Mouse (Mus musculus) hematopoietic stem cell, adult 5-6 weeks (primary cell): Measurements from ENCODE around the gene Rnf151. TPM values are rescaled to one million over a fixed set of nuclear protein-coding genes. Genes with fewer than 3 reads are reported as not detected.

Source experiments
- ATAC-seq, 2 experiments: fragments of 125-278 bp in 1 of 2; replicated peaks in 1 of 2; 2 replicates each; pipeline ENCODE4 v1.8.0; 2016 to 2017; ENCODE audit warnings: inconsistent platforms in 2 of 2, mild to moderate bottlenecking in 2 of 2, moderate number of reproducible peaks in 2 of 2, low read depth in 1 of 2, moderate TSS enrichment in 1 of 2; ENCODE audit not compliant: low FRiP score in 2 of 2, poor library complexity in 2 of 2, severe bottlenecking in 2 of 2, insufficient read depth in 1 of 2, low TSS enrichment in 1 of 2
- total RNA-seq: library from RNA; stranded (forward); fragments of 172-1452, 232-1000 nt; gene quantifications from 2 replicates; pipeline ENCODE4 v1.2.3, GENCODE M21; 2017

Rnf151 gene
- total RNA-seq = not detected in 2 replicates

- ATAC-seq = no peak
These were observed at the start of gene Rnf151, which contains the start of gene Rps2 for GRCm38 (mm10) chr17:24717943-24718342. Gene Rnf151 (minus strand): TSS chr17:24718063. Gene Rps2 (plus strand): TSS chr17:24718116.

DNA sequence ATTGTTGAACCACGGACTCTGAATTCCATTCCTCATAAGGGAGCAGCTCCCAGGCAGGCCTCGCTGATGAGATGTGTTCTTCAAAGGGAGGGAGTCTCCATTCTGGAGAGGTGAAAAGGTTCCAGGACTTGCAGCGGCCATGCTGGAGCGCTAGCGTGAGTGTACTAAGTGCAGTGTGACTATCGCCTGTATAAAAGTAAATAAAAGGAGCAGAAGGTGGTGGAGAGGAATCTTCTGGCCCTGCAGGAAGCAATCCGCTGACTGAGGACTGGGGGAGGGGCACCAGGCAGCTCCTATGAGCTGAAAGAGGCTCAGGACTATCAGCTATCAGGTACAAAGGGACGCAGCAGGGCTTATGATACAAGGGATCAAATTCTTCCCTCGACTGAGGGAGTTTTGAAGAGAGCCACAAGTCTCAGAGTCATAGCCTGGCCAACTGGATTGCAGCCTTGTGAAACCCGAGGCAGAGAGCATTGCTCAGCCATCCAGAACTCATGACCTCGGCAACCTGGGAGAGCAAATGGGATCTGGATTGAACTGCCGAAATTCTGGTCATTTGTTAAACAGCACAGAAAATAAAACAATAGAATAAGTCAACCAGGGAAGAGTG lies 48.5 kb upstream of the Rnf151 start:
- ATAC-seq = no peak

DNA sequence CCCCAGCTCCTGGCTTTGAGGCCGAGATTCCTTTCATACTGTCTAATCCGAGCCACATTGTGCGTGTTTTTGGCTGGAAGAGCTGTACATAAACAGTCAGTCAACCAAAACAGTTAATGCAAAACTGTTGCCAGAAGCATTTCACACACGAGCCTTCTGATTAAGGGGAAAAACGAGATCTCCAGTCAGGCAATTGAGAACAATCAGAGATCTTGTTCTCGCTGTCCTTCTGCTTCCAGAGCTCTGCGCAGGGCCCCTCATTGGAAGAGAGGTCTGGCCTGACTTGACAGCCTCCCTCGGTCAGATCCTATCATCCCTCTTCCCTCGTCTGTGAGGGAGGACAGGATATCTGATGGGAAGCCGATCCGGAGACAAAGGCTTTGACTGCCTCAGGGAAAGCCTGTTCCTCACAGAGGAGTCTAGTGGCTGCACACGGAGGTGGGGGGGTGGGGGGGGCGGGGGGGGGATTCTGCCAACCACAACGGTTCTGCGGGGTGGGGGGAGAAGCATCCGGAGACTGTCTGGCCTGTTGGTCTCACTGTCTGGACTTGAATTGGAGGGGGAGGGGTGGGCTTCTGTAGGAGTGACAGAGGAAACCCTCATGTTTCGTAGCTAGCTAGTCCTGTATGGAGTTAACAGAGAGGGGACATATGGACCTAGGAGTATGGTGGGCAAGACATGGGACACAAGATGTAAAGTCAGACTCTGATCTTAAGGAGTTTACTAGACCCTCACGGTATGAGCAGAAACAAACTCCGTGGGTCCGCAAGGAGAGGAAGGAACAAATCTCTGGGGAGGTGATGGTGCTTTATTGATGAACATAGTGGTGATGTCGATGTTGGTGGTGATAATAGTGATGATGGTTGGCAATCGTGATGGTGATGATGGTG lies 47.4 kb upstream of the Rnf151 start:
- ATAC-seq = no peak

DNA sequence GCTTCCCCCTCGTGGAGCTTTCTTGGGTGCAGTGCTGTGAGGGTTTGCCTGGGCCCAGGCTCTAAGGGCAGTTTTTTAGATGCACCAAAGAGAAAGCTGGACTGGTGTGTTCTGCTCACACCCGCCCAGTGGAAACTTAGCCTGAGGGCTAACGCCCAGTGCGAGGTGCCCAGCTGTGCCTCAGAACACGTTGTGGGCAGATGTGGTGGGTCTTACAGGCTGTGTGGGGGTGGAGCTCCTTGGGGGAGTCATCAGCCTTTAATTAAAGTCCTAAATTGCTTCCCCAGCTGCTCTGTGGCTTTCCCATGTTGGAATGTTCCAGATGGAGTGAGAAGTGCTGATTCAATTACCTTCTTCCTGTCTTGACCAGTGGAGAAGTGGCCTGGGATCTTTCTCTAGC lies 43.3 kb upstream of the Rnf151 start:
- no peak for ATAC-seq

DNA sequence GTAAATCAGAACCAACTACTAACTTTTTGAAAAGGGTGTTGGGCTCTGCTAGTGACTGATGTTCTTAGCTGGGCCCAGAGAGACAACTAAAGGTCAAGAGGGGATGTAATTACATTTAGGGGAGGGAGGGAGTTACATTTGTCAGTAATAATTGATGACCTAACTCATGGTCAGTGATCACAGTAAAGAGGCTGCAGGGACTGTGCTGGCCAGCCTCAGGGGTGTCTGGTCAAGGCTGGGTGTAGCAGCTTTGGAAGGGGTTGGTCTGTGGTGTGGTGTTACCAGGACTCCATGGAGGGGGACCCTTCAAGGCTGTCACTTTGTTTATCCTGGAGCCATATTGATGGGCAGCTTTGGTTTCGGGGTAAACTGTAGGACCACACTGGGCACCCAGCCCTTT lies 39.5 kb upstream of the Rnf151 start:
- no peak for ATAC-seq

DNA sequence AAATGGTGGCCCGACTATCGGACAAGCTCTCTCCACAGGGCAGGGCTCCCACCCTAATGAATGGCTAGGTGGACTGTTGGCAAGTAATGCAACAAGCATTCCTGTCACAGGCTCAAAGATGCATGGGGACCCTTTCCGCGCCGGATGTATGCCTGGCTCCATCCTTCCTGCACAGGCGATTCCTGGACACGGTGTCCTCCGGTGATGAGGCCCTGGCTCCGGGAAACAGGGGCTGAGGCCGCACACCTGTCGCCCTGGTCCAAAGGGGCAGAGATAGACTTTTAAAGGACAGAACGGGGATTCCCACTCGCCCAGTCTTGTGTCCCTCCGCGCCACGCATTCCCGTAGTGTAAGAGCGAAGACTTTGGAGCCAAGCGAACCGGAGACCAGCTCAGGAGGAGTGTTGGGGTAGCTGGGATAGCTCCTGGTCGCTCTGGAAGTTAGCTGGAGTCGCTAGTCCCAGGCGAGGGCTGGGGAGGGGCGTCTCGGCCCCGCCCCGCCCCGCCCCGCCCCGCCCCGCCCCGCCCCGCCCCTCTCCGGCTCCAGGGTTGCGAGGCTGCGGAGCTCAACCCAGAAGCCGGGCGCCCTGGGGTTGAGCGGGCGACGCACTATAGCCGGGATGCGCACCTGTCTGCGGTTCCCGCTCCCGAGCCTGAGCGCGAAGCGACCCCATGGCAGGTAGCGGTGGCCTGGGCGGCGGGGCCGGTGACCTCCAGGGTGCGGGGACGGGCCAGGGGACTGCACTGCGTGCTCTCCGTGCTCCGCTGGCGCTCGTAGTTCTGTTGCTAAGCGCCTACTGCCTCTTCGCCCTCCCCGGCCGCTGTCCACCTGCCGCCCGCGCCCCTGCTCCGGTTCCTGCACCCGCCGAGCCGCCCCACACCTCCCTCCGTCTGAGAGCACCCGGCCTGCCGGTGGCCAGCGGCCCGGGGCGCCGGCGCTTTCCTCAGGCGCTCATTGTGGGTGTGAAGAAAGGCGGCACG lies 34.8 kb upstream of the Rnf151 start, which contains the start of gene Hs3st6:
Gene Hs3st6 (plus strand): TSS at position 574 of the 980 bp plus-strand sequence.
- peak in 1 of 2 experiments; percentile 29; a peak in 2 of 4 replicates for ATAC-seq

GRCm38 (mm10) chr17:24751528-24751927 lies 33.7 kb upstream of the Rnf151 start:
- no peak for ATAC-seq

DNA sequence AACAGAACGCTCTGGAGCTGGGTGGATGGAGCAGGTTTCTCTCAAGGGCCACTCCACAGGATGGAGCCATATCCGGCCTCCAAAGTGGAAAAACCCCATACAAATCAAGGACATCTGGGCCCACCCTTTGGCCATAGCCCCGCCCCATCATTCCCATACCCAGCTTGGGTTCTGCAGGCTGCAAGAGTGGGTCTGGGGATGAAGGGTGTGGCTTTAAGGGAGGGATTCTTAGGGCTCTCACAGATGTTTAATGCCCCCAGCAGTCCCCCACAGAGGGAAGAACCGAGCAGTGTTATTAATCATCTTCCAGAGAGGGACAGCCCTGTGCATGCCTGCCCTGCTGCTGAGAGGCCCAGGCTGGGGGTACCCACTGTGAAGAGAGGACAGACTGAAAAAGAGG lies 29.1 kb upstream of the Rnf151 start:
- ATAC-seq = no peak

GRCm38 (mm10) chr17:24745526-24746497 lies 27.9 kb upstream of the Rnf151 start:
- peak; percentile 90 to 93 for ATAC-seq

GRCm38 (mm10) chr17:24744381-24744780 lies 26.5 kb upstream of the Rnf151 start:
- ATAC-seq = no peak

GRCm38 (mm10) chr17:24743896-24744295 lies 26.0 kb upstream of the Rnf151 start:
- ATAC-seq = no peak

DNA sequence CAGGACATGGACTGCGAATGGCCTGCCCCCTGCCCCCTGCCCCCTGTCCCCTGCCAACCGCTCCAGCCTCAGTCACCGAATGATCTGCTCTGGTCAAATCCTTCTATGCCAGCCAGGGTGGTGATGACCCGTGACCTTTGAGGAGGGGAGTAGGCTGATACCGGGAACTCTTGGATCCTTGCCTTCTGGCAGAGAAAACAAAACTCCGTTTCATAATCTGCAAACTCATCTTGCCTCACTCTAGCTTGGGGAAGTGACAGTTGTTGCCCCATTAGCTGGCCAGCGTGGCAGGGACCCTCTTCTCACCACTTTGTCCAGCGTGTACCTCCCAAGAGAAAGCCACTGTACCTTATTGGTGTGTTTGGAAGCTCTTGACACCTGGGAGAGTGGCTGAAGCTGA lies 24.4 kb upstream of the Rnf151 start:
- no peak for ATAC-seq

- ATAC-seq = no peak
These were observed 22.1 kb upstream of the Rnf151 start for GRCm38 (mm10) chr17:24739926-24740325.

DNA sequence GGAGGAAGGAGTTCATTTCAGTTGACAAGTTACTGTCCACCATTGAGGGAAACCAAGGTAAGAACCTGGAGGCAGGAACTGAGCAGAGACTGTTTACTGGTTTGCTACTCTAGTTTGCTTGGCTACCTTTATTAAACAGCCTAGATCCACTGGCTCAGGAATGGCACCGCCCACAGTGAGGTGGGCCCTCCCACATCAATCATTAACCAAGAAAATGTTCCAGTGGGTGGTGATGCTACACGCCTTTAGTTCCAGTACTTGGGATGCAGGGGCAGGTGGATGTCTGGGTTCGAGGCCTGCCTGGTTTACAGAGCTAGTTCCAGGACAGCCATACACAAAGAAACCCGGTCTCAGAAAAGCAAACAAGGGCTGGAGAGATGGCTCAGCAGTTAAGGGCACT lies 20.4 kb upstream of the Rnf151 start:
- no peak for ATAC-seq

- ATAC-seq = peak in 1 of 2 experiments; percentile 23; a peak in 1 of 4 replicates
These were observed 19.4 kb upstream of the Rnf151 start for GRCm38 (mm10) chr17:24737135-24737810.
